Mouse (Mus musculus): ENCODE results near the gene Cd52. TPM values are rescaled to one million over a fixed set of nuclear protein-coding genes. Genes with fewer than 3 reads are reported as not detected.

Cd52 gene
- total and polyA plus RNA-seq, 2 experiments from 2014 or later: 9.3 TPM; not detected in 1

- no peak for TF ChIP-seq CTCF (IDR thresholded peaks at IDR 0.05; ENCODE audit: low read depth)
- no peak for TF ChIP-seq EP300 (IDR thresholded peaks at IDR 0.05; ENCODE audit: low read depth)
- H3K27ac ChIP-seq (ENCODE audit: low read depth): no peak overlapping the region
- 79% methylated on average over 5 of the region's 5 CpGs for WGBS
These were observed 43.0 kb downstream of the Cd52 start for GRCm38 (mm10) chr4:134051912-134052311.

GRCm38 (mm10) chr4:134047648-134048047 is 47.2 kb downstream of the Cd52 start:
- peaks cover 5% of the 10 kb centered on the region for H3K4me1 ChIP-seq (ENCODE audit: control insufficient read depth, insufficient read depth)
- ATAC-seq (ENCODE audit: insufficient read depth, low read depth) (no peak), DNase-seq (ENCODE audit: low spot score) (no peak)
- H3K4me2 ChIP-seq (ENCODE audit: low read depth, low read length): no peak overlapping the region
- H3K27ac ChIP-seq (ENCODE audit: low read depth): no peak overlapping the region
- no peak overlapping the region for H3K4me3 ChIP-seq (ENCODE audit: low read depth, low read length)
- H3K9ac ChIP-seq (replicated peaks; ENCODE audit: low read depth, low read length): no peak overlapping the region
- no peaks in the 10 kb centered on the region for H3K36me3 ChIP-seq (replicated peaks; ENCODE audit: control insufficient read depth, insufficient read depth, low read length)
- no peaks in the 10 kb centered on the region for H3K9me3 ChIP-seq (replicated peaks; ENCODE audit: control insufficient read depth, low read length)
- no peaks in the 10 kb centered on the region for H3K27me3 ChIP-seq (ENCODE audit: control insufficient read depth, insufficient read depth, low read length)
- no peak for TF ChIP-seq EP300 (IDR thresholded peaks at IDR 0.05; ENCODE audit: low read depth)
- no peak for TF ChIP-seq CTCF (IDR thresholded peaks at IDR 0.05; ENCODE audit: low read depth)
- 36% methylated on average over 5 of the region's 5 CpGs for WGBS

More at GRCm38 (mm10) chr4:134051912-134052311, 43.0 kb downstream of the Cd52 start:
- H3K27me3 ChIP-seq (ENCODE audit: control insufficient read depth, insufficient read depth, low read length): no peaks in the 10 kb centered on the region
- H3K4me2 ChIP-seq (ENCODE audit: low read depth, low read length): no peak overlapping the region
- no peak overlapping the region for H3K9ac ChIP-seq (replicated peaks; ENCODE audit: low read depth, low read length)
- H3K36me3 ChIP-seq (replicated peaks; ENCODE audit: control insufficient read depth, insufficient read depth, low read length): no peaks in the 10 kb centered on the region
- no peaks in the 10 kb centered on the region for H3K9me3 ChIP-seq (replicated peaks; ENCODE audit: control insufficient read depth, low read length)
- ATAC-seq (ENCODE audit: insufficient read depth, low read depth): no peak
- no peak for DNase-seq (ENCODE audit: low spot score)
- H3K4me1 ChIP-seq (ENCODE audit: control insufficient read depth, insufficient read depth): peaks cover 9% of the 10 kb centered on the region
- no peak overlapping the region for H3K4me3 ChIP-seq (ENCODE audit: low read depth, low read length)

GRCm38 (mm10) chr4:134043041-134043440 is 51.8 kb downstream of the Cd52 start:
- Histone ChIP-seq H3K4me2 (ENCODE audit: low read depth, low read length) (no peak overlapping the region), H3K27me3 (ENCODE audit: control insufficient read depth, insufficient read depth, low read length) (no peaks in the 10 kb centered on the region), H3K27ac (ENCODE audit: low read depth) (no peak overlapping the region), H3K9ac (replicated peaks; ENCODE audit: low read depth, low read length) (no peak overlapping the region), H3K4me3 (ENCODE audit: low read depth, low read length) (no peak overlapping the region), H3K4me1 (ENCODE audit: control insufficient read depth, insufficient read depth) (no peaks in the 10 kb centered on the region), H3K36me3 (replicated peaks; ENCODE audit: control insufficient read depth, insufficient read depth, low read length) (no peaks in the 10 kb centered on the region), H3K9me3 (replicated peaks; ENCODE audit: control insufficient read depth, low read length) (no peaks in the 10 kb centered on the region)
- ATAC-seq (ENCODE audit: insufficient read depth, low read depth): no peak
- DNase-seq (ENCODE audit: low spot score): no peak
- TF ChIP-seq CTCF (IDR thresholded peaks at IDR 0.05; ENCODE audit: low read depth) (no peak), EP300 (IDR thresholded peaks at IDR 0.05; ENCODE audit: low read depth) (no peak)
- 39% methylated on average over 2 of the region's 2 CpGs for WGBS

GRCm38 (mm10) chr4:134041317-134042123 is 53.4 kb downstream of the Cd52 start:
- no peak overlapping the region for H3K4me3 ChIP-seq (ENCODE audit: low read depth, low read length)
- H3K4me1 ChIP-seq (ENCODE audit: control insufficient read depth, insufficient read depth): no peaks in the 10 kb centered on the region
- no peak for TF ChIP-seq CTCF (IDR thresholded peaks at IDR 0.05; ENCODE audit: low read depth)
- TF ChIP-seq EP300 (IDR thresholded peaks at IDR 0.05; ENCODE audit: low read depth): no peak
- H3K9ac ChIP-seq (replicated peaks; ENCODE audit: low read depth, low read length): no peak overlapping the region
- H3K27ac ChIP-seq (ENCODE audit: low read depth): no peak overlapping the region
- no peaks in the 10 kb centered on the region for H3K27me3 ChIP-seq (ENCODE audit: control insufficient read depth, insufficient read depth, low read length)
- ATAC-seq (ENCODE audit: insufficient read depth, low read depth) (no peak; the same call in 1 of the 2 replicates), DNase-seq (ENCODE audit: low spot score) (peak; percentile 14)
- H3K4me2 ChIP-seq (ENCODE audit: low read depth, low read length): no peak overlapping the region
- H3K9me3 ChIP-seq (replicated peaks; ENCODE audit: control insufficient read depth, low read length): no peaks in the 10 kb centered on the region
- WGBS: 33% methylated on average over 9 of the region's 9 CpGs
- no peaks in the 10 kb centered on the region for H3K36me3 ChIP-seq (replicated peaks; ENCODE audit: control insufficient read depth, insufficient read depth, low read length)

- no peak for ATAC-seq (ENCODE audit: insufficient read depth, low read depth)
- peak; percentile 90 for TF ChIP-seq CTCF (IDR thresholded peaks at IDR 0.05; ENCODE audit: low read depth)
- no peak for TF ChIP-seq EP300 (IDR thresholded peaks at IDR 0.05; ENCODE audit: low read depth)
These were observed 58.9 kb downstream of the Cd52 start for GRCm38 (mm10) chr4:134035953-134036352.

More at GRCm38 (mm10) chr4:134035953-134036352, 58.9 kb downstream of the Cd52 start:
- H3K27me3 ChIP-seq (ENCODE audit: control insufficient read depth, insufficient read depth, low read length): no peaks in the 10 kb centered on the region
- no peaks in the 10 kb centered on the region for H3K9me3 ChIP-seq (replicated peaks; ENCODE audit: control insufficient read depth, low read length)
- no peak overlapping the region for H3K4me2 ChIP-seq (ENCODE audit: low read depth, low read length)
- no peak overlapping the region for H3K27ac ChIP-seq (ENCODE audit: low read depth)
- peak; percentile 61 for DNase-seq (ENCODE audit: low spot score)
- H3K9ac ChIP-seq (replicated peaks; ENCODE audit: low read depth, low read length): no peak overlapping the region
- WGBS: 4% methylated on average over 16 of the region's 16 CpGs
- no peaks in the 10 kb centered on the region for H3K36me3 ChIP-seq (replicated peaks; ENCODE audit: control insufficient read depth, insufficient read depth, low read length)
- no peak overlapping the region for H3K4me3 ChIP-seq (ENCODE audit: low read depth, low read length)
- H3K4me1 ChIP-seq (ENCODE audit: control insufficient read depth, insufficient read depth): no peaks in the 10 kb centered on the region

Other genes with a start within 250 kb of the Cd52 start
- 8.0 and 16.9 TPM in 2 replicates for gene Rps6ka1, start 207.3 kb downstream of the Cd52 start, total RNA-seq (2014; rRNA removed; ENCODE audit: low replicate concordance)
- 5.9 and 6.8 TPM in 2 replicates for gene Rps6ka1, start 207.3 kb downstream of the Cd52 start, polyA plus RNA-seq (2015; fragmentation: Nextera tagmentation; extraction: Ambion mirVana)
- gene Hmgn2, start 126.4 kb downstream of the Cd52 start, total RNA-seq (2014; rRNA removed; ENCODE audit: low replicate concordance): 197 and 271 TPM in 2 replicates
- 867 and 901 TPM in 2 replicates for gene Hmgn2, start 126.4 kb downstream of the Cd52 start, polyA plus RNA-seq (2015; fragmentation: Nextera tagmentation; extraction: Ambion mirVana)
- gene Dhdds, start 94.2 kb downstream of the Cd52 start, total RNA-seq (2014; rRNA removed; ENCODE audit: low replicate concordance): 38.4 and 39.8 TPM in 2 replicates
- 25.8 and 28.5 TPM in 2 replicates for gene Dhdds, start 94.2 kb downstream of the Cd52 start, polyA plus RNA-seq (2015; fragmentation: Nextera tagmentation; extraction: Ambion mirVana)
- not detected in 2 replicates for gene Lin28a, start 76.2 kb downstream of the Cd52 start, total RNA-seq (2014; rRNA removed; ENCODE audit: low replicate concordance)
- gene Lin28a, start 76.2 kb downstream of the Cd52 start, polyA plus RNA-seq (2015; fragmentation: Nextera tagmentation; extraction: Ambion mirVana): 0.10 TPM in 1 of 2 replicates, not detected in the other
- not detected in 2 replicates for gene Zfp683, start 41.2 kb downstream of the Cd52 start, total RNA-seq (2014; rRNA removed; ENCODE audit: low replicate concordance)
- not detected in 2 replicates for gene Zfp683, start 41.2 kb downstream of the Cd52 start, polyA plus RNA-seq (2015; fragmentation: Nextera tagmentation; extraction: Ambion mirVana)
- 0.08 and 6.6 TPM in 2 replicates for gene Crybg2, start 34.3 kb downstream of the Cd52 start, total RNA-seq (2014; rRNA removed; ENCODE audit: low replicate concordance)
- gene Crybg2, start 34.3 kb downstream of the Cd52 start, polyA plus RNA-seq (2015; fragmentation: Nextera tagmentation; extraction: Ambion mirVana): 0.11 TPM in 1 of 2 replicates, not detected in the other
- not detected in 2 replicates for gene Ubxn11, start 7.5 kb upstream of the Cd52 start, total RNA-seq (2014; rRNA removed; ENCODE audit: low replicate concordance)
- gene Ubxn11, start 7.5 kb upstream of the Cd52 start, polyA plus RNA-seq (2015; fragmentation: Nextera tagmentation; extraction: Ambion mirVana): 0.97 and 1.2 TPM in 2 replicates
- gene Sh3bgrl3, start 33.7 kb upstream of the Cd52 start, total RNA-seq (2014; rRNA removed; ENCODE audit: low replicate concordance): 49.7 and 67.6 TPM in 2 replicates
- 140 and 150 TPM in 2 replicates for gene Sh3bgrl3, start 33.7 kb upstream of the Cd52 start, polyA plus RNA-seq (2015; fragmentation: Nextera tagmentation; extraction: Ambion mirVana)
- gene Cep85, start 92.0 kb upstream of the Cd52 start, total RNA-seq (2014; rRNA removed; ENCODE audit: low replicate concordance): 24.2 and 30.6 TPM in 2 replicates
- 27.4 and 29.7 TPM in 2 replicates for gene Cep85, start 92.0 kb upstream of the Cd52 start, polyA plus RNA-seq (2015; fragmentation: Nextera tagmentation; extraction: Ambion mirVana)
- gene Gm7534, start 107.9 kb upstream of the Cd52 start, total RNA-seq (2014; rRNA removed; ENCODE audit: low replicate concordance): not detected in 2 replicates
- gene Gm7534, start 107.9 kb upstream of the Cd52 start, polyA plus RNA-seq (2015; fragmentation: Nextera tagmentation; extraction: Ambion mirVana): not detected in 2 replicates
- not detected in 2 replicates for gene Catsper4, start 132.3 kb upstream of the Cd52 start, total RNA-seq (2014; rRNA removed; ENCODE audit: low replicate concordance)
- gene Catsper4, start 132.3 kb upstream of the Cd52 start, polyA plus RNA-seq (2015; fragmentation: Nextera tagmentation; extraction: Ambion mirVana): not detected in 2 replicates
- gene Cnksr1, start 143.3 kb upstream of the Cd52 start, total RNA-seq (2014; rRNA removed; ENCODE audit: low replicate concordance): 0.69 and 5.1 TPM in 2 replicates
- 0.66 and 0.77 TPM in 2 replicates for gene Cnksr1, start 143.3 kb upstream of the Cd52 start, polyA plus RNA-seq (2015; fragmentation: Nextera tagmentation; extraction: Ambion mirVana)
- not detected in 2 replicates for gene E130218I03Rik, start 148.6 kb upstream of the Cd52 start, total RNA-seq (2014; rRNA removed; ENCODE audit: low replicate concordance)
- gene E130218I03Rik, start 148.6 kb upstream of the Cd52 start, polyA plus RNA-seq (2015; fragmentation: Nextera tagmentation; extraction: Ambion mirVana): 0.16 and 0.20 TPM in 2 replicates
- 4.0 and 4.2 TPM in 2 replicates for gene Zfp593, start 150.5 kb upstream of the Cd52 start, total RNA-seq (2014; rRNA removed; ENCODE audit: low replicate concordance)
- gene Zfp593, start 150.5 kb upstream of the Cd52 start, polyA plus RNA-seq (2015; fragmentation: Nextera tagmentation; extraction: Ambion mirVana): 5.4 and 6.0 TPM in 2 replicates
- not detected in 2 replicates for gene Gm30191, start 151.9 kb upstream of the Cd52 start, total RNA-seq (2014; rRNA removed; ENCODE audit: low replicate concordance)
- gene Gm30191, start 151.9 kb upstream of the Cd52 start, polyA plus RNA-seq (2015; fragmentation: Nextera tagmentation; extraction: Ambion mirVana): not detected in 2 replicates
- gene Grrp1, start 159.0 kb upstream of the Cd52 start, total RNA-seq (2014; rRNA removed; ENCODE audit: low replicate concordance): 18.4 and 26.1 TPM in 2 replicates
- gene Grrp1, start 159.0 kb upstream of the Cd52 start, polyA plus RNA-seq (2015; fragmentation: Nextera tagmentation; extraction: Ambion mirVana): 6.0 and 6.5 TPM in 2 replicates
- 6.6 and 31.0 TPM in 2 replicates for gene Pdik1l, start 192.8 kb upstream of the Cd52 start, total RNA-seq (2014; rRNA removed; ENCODE audit: low replicate concordance)
- 7.7 and 9.4 TPM in 2 replicates for gene Pdik1l, start 192.8 kb upstream of the Cd52 start, polyA plus RNA-seq (2015; fragmentation: Nextera tagmentation; extraction: Ambion mirVana)
- gene Trim63, start 220.0 kb upstream of the Cd52 start, total RNA-seq (2014; rRNA removed; ENCODE audit: low replicate concordance): 168 and 170 TPM in 2 replicates
- gene Trim63, start 220.0 kb upstream of the Cd52 start, polyA plus RNA-seq (2015; fragmentation: Nextera tagmentation; extraction: Ambion mirVana): 248 and 281 TPM in 2 replicates
- gene Slc30a2, start 248.1 kb upstream of the Cd52 start, total RNA-seq (2014; rRNA removed; ENCODE audit: low replicate concordance): 0.38 TPM in 1 of 2 replicates, not detected in the other
- gene Slc30a2, start 248.1 kb upstream of the Cd52 start, polyA plus RNA-seq (2015; fragmentation: Nextera tagmentation; extraction: Ambion mirVana): 0.16 and 0.33 TPM in 2 replicates